Mouse (Mus musculus) heart, adult 2 months (tissue): ENCODE results near the gene Myo1d.

Experiments used
- CTCF ChIP-seq: fragments of 200-600 bp; IDR thresholded peaks from 2 replicates; pipeline ENCODE4 v1.8.1; 2022; ENCODE audit warnings: antibody characterized with exemption, mild to moderate bottlenecking, moderate library complexity
- EP300 ChIP-seq: fragments of 200-500 bp; IDR thresholded peaks from 2 replicates; pipeline ENCODE4 v1.6.1; 2011; ENCODE audit warnings: low read depth, low read length, control low read depth; ENCODE audit not compliant: insufficient read depth
- POLR2A ChIP-seq: fragments of 200-500 bp; IDR thresholded peaks from 2 replicates; pipeline ENCODE4 v1.6.1; 2011; ENCODE audit warnings: mild to moderate bottlenecking, low read depth, low read length, control low read depth; ENCODE audit not compliant: insufficient read depth

- TF ChIP-seq EP300 (no peak), POLR2A (no peak), CTCF (no peak)
Observed at GRCm38 (mm10) chr11:80820085-80820484, 40.3 kb upstream of the Myo1d start.
